Mouse (Mus musculus) kidney, adult 2 months (tissue): ENCODE measurements around the gene Ucn2. TPM values are rescaled to one million over a fixed set of nuclear protein-coding genes. Genes with fewer than 3 reads are reported as not detected.
A peak's percentile ranks its signal among the peaks of the same experiment; 100 is the strongest.

ENCODE experiments used
- DNase-seq: peaks from one replicate; pipeline ENCODE4 v3.0.0; 2021
- H3K27ac ChIP-seq: fragments of 200-500 bp; 2 replicates; pipeline ENCODE4 v1.5.1; 2012; ENCODE audit warnings: low read depth, low read length, control low read depth, inconsistent platforms; ENCODE audit not compliant: insufficient read depth
- H3K27me3 ChIP-seq: fragments of 200-500 bp; replicated peaks from 2 replicates; pipeline ENCODE4 v1.6.1; 2012; ENCODE audit warnings: mild to moderate bottlenecking, moderate library complexity, low read length, inconsistent platforms; ENCODE audit not compliant: control insufficient read depth, insufficient read depth
- H3K36me3 ChIP-seq: fragments of 200-500 bp; 2 replicates; pipeline ENCODE4 v1.6.1; 2012; ENCODE audit warnings: mild to moderate bottlenecking, moderate library complexity, low read length, inconsistent platforms; ENCODE audit not compliant: control insufficient read depth, insufficient read depth
- H3K4me1 ChIP-seq: fragments of 200-500 bp; 2 replicates; pipeline ENCODE4 v1.6.1; 2011; ENCODE audit warnings: low read length; ENCODE audit not compliant: control insufficient read depth, insufficient read depth
- H3K4me3 ChIP-seq: fragments of 200-500 bp; 2 replicates; pipeline ENCODE4 v1.5.1; 2011; ENCODE audit warnings: mild to moderate bottlenecking, low read depth, low read length, control low read depth; ENCODE audit not compliant: insufficient read depth
- CTCF ChIP-seq: fragments of 200-500 bp; conservative IDR thresholded peaks from 2 replicates; pipeline ENCODE4 v1.5.1; 2011; ENCODE audit warnings: low read depth, mild to moderate bottlenecking, control low read depth, low read length, moderate library complexity, mixed read lengths; ENCODE audit not compliant: insufficient read depth, insufficient read length
- POLR2A ChIP-seq: fragments of 200-500 bp; IDR thresholded peaks from one replicate; pipeline ENCODE4 v1.6.1; 2011; ENCODE audit warnings: low read depth, low read length, control low read depth
- WGBS: fragments of 180-500 bp; shearing (Covaris S2); methylation state at CpG from one replicate; pipeline ENCODE4 v1.1.7; 2018; 5-methylcytosine and 5-hydroxymethylcytosine counted together
- polyA plus RNA-seq: library from polyadenylated mRNA; depleted of rRNA; stranded (reverse); fragments of >200 nt; gene quantifications from 2 replicates; pipeline ENCODE4 v1.2.3, GENCODE M21; 2012

Ucn2 gene
- polyA plus RNA-seq, 1 experiment: 0.11 TPM

DNA sequence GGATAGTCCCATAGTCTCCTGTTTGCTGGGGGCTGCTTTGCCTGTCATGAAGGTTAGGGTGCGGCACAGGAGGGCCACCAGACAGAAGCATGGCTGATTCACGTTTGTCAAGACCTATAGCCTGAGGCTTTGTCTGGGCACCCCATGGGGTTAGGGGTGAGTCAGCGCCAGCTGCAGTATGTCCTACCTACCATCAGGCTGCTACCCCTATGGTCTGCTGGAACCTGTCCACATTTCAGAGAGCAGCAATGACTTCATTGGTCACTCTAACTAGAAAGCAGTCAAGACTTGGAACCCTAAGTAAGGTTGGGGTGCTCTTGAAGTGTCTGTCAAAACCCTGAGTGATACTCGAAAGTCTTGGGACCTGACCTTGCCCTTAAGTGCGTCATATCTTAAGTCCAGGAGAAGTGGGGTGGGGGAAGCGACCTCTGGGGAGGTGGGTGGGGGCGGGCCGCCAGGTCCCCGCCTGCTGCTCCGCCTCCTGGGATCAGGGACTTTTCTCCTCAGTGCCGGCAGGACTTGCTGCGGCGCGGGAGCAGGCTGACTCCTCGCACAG lies 32.7 kb upstream of the Ucn2 start, which contains the start of gene Col7a1:
Col7a1 (plus strand) TSS at position 506 of the 556 bp plus-strand sequence.
- Histone ChIP-seq H3K4me1 (no peaks in the 10 kb centered on the region), H3K36me3 (peaks cover 9% of the 10 kb centered on the region), H3K27me3 (no peaks in the 10 kb centered on the region), H3K4me3 (no peak within 1 kb of the TSS), H3K27ac (no peak within 1 kb of the TSS)
- WGBS: 15% methylated on average over 15 of the region's 15 CpGs
- DNase-seq: no peak
- TF ChIP-seq CTCF: no peak
- TF ChIP-seq POLR2A: no peak

DNA sequence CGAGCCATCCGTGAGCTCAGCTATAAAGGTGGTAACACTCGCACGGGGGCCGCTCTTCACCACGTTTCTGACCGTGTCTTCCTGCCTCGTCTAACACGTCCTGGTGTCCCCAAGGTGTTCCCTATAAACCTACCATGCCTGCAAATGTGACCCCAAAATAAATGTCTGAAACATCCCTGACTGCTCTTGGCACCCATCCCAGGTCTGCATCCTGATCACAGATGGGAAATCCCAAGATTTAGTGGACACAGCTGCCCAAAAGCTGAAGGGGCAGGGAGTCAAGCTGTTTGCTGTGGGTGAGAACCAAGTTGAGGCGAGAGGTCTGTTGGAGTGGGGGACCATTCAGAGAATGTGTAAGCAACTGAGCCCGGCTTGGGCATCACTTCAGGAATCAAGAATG lies 30.6 kb upstream of the Ucn2 start:
- H3K4me3 ChIP-seq: no peak overlapping the region
- H3K27ac ChIP-seq: no peak overlapping the region
- TF ChIP-seq POLR2A (no peak), CTCF (no peak)
- H3K4me1 ChIP-seq: no peaks in the 10 kb centered on the region
- H3K27me3 ChIP-seq: no peaks in the 10 kb centered on the region
- no peaks in the 10 kb centered on the region for H3K36me3 ChIP-seq
- no peak for DNase-seq
- 83% methylated on average over 11 of the region's 11 CpGs for WGBS

DNA sequence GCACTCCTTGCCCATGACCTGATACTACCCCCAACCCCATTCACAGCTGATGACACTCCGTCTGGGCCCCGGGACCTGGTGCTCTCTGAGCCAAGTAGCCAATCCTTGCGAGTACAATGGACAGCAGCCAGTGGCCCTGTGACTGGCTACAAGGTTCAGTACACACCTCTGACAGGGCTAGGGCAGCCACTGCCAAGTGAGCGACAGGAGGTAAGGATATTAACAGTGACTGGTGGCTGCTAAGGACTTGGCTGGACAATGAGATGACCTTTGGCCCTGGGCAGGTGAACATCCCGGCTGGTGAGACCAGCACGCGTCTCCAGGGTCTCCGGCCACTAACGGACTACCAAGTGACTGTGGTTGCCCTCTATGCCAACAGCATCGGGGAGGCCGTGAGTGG lies 30.0 kb upstream of the Ucn2 start:
- Histone ChIP-seq H3K4me3 (no peak overlapping the region), H3K27me3 (no peaks in the 10 kb centered on the region), H3K4me1 (no peaks in the 10 kb centered on the region), H3K27ac (no peak overlapping the region), H3K36me3 (no peaks in the 10 kb centered on the region)
- WGBS: 65% methylated on average over 11 of the region's 11 CpGs
- DNase-seq: peak; percentile 85
- TF ChIP-seq POLR2A (no peak), CTCF (no peak)

DNA sequence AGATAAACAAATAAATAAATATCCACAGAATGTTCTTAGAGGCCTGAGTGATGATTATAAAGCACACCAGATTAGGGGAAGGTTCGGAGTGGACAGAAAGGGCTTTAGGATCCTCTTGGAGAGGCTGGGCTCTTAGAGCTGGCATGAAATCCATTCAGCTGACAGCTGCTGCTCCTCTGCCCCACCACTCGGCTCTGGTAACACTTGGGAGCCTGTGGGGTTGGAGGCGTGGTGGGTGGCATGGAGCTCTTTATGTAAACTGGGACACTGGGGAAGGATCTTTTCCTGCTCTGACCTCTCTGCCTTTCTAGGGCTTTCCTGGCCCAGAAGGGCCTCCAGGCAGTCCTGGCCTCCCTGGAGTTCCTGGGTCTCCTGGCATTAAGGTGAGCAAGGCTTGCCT lies 22.2 kb upstream of the Ucn2 start:
- TF ChIP-seq CTCF: no peak
- WGBS: 70% methylated on average over 3 of the region's 3 CpGs
- no peaks in the 10 kb centered on the region for H3K36me3 ChIP-seq
- no peak overlapping the region for H3K27ac ChIP-seq
- H3K4me3 ChIP-seq: no peak overlapping the region
- H3K27me3 ChIP-seq: no peaks in the 10 kb centered on the region
- no peaks in the 10 kb centered on the region for H3K4me1 ChIP-seq
- DNase-seq: no peak

DNA sequence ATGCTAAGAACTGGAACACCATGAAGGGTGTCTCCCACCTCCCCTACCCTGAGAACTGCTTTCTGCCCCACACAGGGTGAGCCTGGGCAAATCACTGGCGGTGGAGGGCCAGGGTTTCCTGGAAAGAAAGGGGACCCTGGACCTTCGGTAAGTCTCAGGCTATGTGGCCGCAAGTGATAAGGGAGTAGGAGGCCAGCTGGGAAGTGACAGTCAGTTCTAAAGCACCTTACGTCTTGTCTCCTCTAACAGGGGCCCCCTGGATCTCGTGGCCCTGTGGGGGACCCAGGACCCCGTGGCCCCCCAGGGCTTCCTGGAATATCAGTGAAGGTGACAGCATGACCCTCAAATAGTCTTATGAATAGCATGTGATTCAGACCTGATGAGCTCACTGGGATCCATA lies 21.5 kb upstream of the Ucn2 start:
- Histone ChIP-seq H3K4me3 (no peak overlapping the region), H3K4me1 (no peaks in the 10 kb centered on the region), H3K27me3 (no peaks in the 10 kb centered on the region), H3K36me3 (no peaks in the 10 kb centered on the region), H3K27ac (no peak overlapping the region)
- no peak for TF ChIP-seq POLR2A
- no peak for TF ChIP-seq CTCF
- 85% methylated on average over 6 of the region's 6 CpGs for WGBS
- no peak for DNase-seq

DNA sequence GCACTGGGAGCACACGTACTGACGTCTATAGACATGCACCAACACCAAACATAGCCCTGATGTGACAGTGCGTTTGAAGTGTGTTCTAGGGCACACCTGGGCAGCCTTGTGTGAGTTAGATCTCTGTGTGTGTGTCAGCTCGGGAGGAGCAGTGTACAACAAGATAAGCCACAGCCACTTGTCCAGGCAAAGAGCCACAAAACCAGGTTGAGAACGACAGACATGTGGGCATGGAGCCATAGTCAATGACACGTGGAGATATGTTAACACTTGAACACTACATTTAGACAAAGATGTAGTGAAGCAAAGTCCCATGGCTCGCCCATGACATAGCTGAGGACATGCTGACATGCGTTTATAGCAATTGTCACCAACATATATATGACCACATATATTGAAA lies 15.2 kb upstream of the Ucn2 start:
- no peak for TF ChIP-seq POLR2A
- no peak for TF ChIP-seq CTCF
- H3K36me3 ChIP-seq: no peaks in the 10 kb centered on the region
- no peaks in the 10 kb centered on the region for H3K27me3 ChIP-seq
- H3K4me3 ChIP-seq: no peak overlapping the region
- 84% methylated on average over 8 of the region's 8 CpGs for WGBS
- H3K4me1 ChIP-seq: no peaks in the 10 kb centered on the region
- DNase-seq: no peak
- H3K27ac ChIP-seq: no peak overlapping the region

DNA sequence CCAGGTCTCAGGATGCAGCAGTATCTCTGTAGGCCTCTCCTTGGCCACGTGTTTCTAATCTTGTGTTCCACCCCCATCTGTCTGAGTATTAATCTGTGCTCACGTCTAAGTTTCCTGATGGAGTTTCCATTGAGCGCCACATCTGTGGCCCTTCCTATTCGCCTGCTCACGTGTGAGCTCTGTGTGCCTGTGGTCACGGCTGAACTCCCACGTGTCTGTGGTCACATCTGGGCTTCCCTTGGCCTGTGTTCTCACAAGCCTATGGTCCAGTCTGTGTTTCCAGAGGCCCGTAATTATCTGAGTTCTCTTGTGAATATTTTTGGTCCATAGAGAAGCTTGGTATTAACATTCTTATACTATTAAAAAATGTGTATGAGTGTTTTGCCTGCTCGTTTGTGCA lies 9.3 kb upstream of the Ucn2 start:
- no peak overlapping the region for H3K27ac ChIP-seq
- no peak overlapping the region for H3K4me3 ChIP-seq
- H3K36me3 ChIP-seq: no peaks in the 10 kb centered on the region
- no peak for DNase-seq
- 80% methylated on average over 9 of the region's 9 CpGs for WGBS
- no peaks in the 10 kb centered on the region for H3K27me3 ChIP-seq
- TF ChIP-seq CTCF (no peak), POLR2A (no peak)
- H3K4me1 ChIP-seq: no peaks in the 10 kb centered on the region
